Mouse (Mus musculus): ENCODE data around the gene Mrpl53.

Mrpl53 gene

DNA sequence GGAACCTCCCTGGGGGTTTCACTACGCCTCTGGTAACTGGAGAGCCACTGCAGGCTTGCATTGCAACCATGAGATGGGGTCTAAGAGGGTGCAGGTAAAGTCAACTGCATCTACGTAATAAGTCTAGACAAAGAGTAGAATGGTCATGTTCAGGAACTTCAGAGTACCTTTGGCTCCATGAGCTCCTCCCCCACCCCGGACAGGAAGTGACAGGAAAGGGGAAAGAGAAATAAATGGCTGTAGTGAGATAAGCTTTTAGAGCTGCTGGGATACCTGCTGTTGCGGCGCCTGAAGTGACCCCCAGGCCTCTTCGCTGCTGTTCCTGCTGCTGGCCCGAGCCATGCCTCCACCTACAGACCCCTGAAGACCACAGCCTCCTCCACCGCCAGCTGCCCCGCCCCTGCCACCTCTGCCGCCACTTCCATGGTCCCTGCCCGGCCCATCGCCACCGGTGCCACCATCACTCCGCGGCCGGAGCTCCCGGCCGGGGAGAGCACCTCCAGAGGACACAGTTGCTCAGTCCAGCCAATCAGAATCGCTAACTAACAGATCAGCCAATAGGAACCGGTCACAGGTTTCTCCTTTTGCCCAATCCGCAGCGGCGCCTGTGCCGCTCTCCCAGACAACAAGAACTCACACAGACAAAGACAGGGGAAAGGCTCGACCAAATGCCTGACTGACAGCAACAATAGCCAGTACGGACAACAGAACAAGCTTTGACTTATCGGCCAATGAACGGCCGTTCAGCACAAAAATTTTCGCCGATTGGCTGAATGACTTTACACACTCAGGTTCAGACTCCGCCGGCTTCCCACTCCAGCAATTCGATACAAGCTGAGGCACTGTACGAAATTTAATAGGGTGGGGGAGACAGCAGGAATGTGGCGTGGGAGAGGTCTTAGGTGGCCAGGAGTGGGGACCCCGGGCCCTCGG, 12.4 kb downstream of the Mrpl53 start, which contains the start of gene Wbp1:
Gene Wbp1, minus strand, starts transcription at position 630 of the 933 bp plus-strand sequence.
- in situ Hi-C loops (cut with MboI, MseI), result no loop called here

- in situ Hi-C loops (cut with MboI, MseI), result no loop called here
These were observed 13.2 kb downstream of the Mrpl53 start for GRCm38 (mm10) chr6:83121863-83122710.

GRCm38 (mm10) chr6:83122961-83123360, 14.1 kb downstream of the Mrpl53 start:
- in situ Hi-C loops (cut with MboI, MseI), result no loop called here

- in situ Hi-C loops (cut with MboI, MseI), result no loop called here
These were observed 16.0 kb downstream of the Mrpl53 start for GRCm38 (mm10) chr6:83124851-83125312.

DNA sequence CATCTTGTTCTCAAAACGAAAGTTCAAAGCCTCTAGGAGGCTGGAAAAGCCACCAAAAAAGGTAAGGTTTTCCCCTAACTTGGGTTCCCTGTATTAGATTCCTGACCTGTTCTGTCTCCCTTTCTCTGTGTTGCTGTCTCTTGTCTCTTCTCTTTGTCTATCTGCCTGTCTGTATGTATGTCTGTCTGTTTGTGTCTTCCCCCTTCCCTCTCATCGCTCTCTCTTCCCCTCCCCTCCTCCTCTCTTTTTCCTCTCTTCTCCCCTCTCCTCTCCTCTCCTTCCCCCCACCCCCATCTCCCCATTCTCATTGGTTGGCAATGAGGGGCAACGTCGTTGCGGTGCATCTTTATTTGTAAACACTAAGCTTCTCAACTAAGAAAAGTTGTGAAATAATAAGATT, 16.5 kb downstream of the Mrpl53 start, which contains the start of gene Ino80b:
Gene Ino80b, minus strand, starts transcription at position 101 of the 400 bp plus-strand sequence.
- in situ Hi-C loops (cut with MboI, MseI), result no loop called here

DNA sequence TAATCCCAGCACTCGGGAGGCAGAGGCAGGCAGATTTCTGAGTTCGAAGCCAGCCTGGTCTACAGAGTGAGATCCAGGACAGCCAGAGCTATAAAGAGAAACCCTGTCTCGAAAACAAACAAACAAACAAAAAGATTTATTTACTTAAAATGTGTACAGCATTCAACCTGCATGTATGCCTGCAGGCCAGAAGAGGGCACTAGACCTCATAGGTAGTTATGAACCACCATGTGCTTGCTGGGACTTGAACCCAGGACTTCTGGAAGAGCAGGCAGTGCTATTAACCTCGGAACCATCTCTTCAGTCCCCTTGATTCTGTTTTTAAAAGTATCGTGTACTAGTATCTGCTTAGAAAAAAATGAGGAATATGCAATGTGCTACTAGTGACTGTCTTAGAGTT, 18.6 kb downstream of the Mrpl53 start:
- in situ Hi-C loops (cut with MboI, MseI), result no loop called here

DNA sequence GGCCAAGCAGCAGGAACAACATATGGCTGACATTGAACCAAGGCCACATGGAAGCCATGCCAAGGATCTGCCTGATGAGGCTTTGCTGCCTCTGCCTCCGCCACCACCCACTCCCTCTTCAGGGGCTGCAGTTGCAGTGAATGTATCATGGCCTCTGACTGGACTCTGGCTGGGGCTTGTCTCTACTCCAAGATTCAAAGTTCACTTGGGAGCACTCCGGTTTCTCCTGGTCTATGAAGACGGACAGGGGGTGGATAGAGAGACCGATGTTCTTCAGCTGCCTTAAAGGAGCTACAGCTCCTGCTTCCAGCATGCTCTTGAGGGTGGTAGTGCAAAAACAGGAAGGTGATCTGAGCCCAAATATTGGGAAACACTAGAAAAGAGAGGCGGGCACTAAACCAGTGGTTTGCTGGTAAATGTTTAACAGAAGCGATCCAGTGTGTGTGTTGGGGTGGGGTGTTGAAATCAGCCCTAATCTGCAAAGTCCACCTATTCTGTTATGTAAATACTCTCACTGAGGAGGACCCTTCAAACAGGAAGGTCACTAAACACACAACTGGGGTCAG, 22.7 kb downstream of the Mrpl53 start:
- in situ Hi-C loops (cut with MboI, MseI), result no loop called here

DNA sequence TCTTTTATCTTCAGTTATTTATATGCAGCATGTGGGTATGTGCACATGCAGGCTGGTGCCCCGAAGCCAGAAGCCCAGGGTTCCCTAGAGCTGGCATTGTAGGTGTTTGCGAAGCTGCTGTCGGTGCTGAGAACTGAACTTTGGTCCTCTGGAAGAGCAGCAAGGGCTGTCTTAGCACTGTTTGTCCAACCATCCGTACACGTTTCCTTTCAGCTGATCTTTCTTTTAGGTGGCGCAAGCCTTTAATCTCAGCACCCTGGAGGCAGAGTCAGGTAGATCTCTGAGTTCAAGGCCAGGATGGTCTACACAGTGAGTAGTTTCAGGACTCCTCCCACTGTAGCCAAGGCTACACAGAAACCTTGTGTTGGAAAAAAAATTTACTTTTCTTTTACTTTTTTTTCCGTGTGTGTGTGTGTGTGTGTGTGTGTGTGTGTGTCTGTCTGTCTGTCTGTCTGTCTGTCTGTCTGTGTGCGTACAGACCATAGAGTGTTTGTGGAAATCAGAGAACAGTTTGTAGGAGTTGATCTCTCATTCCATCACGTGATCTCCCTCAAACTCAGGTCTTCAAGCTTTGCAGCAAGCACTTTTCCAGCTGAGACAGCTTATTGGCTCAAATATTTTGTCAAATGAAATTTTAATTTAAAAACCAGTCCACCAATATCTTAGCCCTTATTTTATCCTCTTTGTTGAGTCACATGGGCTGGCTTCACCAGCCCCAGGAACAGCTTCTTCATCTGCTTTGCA, 23.5 kb downstream of the Mrpl53 start:
- in situ Hi-C loops (cut with MboI, MseI), result no loop called here

DNA sequence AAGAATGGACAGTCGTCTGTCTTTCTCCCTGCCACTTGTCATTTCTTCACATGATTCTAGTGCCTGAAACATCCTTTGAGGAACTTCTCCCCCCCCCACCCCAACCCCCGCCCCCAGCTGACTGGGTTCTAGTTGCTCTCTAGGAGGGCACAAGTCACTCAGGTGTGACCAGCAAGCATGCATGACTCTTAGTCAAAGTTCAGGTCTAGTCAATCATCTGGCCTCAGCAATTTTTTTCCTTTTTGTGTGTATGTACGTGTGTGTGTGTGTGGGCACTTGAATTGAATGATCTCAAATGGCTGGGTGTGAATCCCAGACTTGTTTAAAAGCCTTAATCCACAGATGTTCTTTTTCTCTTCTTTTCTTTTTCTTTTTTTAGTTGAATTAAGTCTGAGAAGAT, 25.4 kb downstream of the Mrpl53 start:
- in situ Hi-C loops (cut with MboI, MseI), result no loop called here

DNA sequence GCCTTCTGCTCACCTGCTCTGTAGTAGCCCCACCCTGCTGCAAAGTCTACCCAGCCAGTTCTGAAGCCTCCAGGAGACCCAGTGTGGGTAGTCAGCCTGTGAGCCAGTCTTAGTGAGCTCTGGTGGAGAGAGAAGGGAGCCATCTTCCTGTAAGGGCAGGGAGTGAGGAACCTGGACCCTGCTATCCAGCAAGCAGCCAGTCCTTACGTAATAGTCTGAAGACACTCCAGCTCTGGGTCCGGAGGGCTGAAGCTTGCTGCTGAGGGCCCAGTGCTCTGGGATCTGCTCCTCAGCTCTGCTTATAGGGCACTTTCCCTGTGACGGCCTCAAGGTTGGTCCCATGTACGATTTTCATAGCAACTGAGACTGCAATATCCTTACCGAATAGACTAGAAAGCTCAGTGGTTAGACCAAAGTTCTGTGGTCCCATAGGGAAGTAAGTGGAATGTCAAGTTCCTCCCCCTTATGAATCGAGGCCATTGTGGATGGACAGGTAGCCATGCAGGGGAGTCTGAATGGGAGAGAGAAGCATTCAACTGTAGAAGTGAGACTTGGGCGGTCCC, 26.2 kb downstream of the Mrpl53 start, which contains the start of gene Rtkn:
Gene Rtkn, plus strand, starts transcription at position 513 of the 563 bp plus-strand sequence.
- in situ Hi-C loops (cut with MboI, MseI), result no loop called here

DNA sequence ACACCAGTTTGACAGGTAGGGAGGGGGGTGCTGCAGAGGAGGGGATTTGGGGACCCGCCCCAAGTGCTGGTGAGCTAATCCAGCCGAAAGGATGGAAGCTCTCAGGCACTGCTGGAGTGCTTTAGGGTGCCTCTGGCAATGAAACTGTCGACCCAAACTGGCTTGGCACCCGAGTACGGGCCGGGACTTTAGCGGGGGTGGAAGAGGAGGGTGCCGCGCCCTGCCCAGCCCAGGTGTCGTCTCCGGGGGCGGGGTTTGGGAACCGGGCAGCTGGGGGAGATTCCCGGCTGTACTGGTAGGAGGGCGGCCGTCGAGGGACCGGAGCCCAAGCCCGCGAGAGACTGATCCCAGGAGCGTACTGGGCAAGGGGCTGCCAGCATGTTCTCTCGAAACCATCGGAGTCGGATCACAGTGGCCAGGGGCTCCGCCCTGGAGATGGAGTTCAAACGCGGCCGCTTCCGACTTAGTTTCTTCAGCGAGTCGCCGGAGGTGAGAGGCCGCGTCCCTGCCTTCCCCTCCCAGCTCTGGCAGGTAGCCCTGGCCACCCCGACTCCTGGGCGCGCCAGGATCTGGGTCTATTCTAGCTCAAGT, 26.8 kb downstream of the Mrpl53 start:
- in situ Hi-C loops (cut with MboI, MseI), result no loop called here

GRCm38 (mm10) chr6:83136291-83136880, 27.5 kb downstream of the Mrpl53 start:
- in situ Hi-C loops (cut with MboI, MseI), result no loop called here

GRCm38 (mm10) chr6:83136881-83137575, 28.2 kb downstream of the Mrpl53 start:
- in situ Hi-C loops (cut with MboI, MseI), result no loop called here

- in situ Hi-C loops (cut with MboI, MseI), result no loop called here
These were observed 28.7 kb downstream of the Mrpl53 start for GRCm38 (mm10) chr6:83137576-83137950.

DNA sequence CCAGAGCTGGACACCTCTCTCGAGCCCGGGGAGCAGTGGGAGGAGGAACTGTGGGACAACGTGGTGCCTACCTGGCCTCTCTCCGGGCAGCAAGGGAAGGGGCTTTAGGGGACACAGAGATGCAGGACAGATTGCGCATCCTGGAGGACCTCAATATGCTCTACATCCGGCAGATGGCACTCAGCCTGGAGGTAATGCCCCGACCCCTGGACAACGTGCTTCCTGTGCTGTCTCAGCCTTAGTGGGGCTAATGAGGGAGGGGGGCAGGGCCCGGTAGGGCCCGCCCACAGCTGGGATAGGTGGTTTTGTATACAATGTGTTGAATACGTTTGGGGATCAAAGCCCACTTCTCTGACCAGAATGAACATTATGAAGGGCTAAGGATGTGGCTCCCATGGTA, 29.2 kb downstream of the Mrpl53 start:
- in situ Hi-C loops (cut with MboI, MseI), result no loop called here

DNA sequence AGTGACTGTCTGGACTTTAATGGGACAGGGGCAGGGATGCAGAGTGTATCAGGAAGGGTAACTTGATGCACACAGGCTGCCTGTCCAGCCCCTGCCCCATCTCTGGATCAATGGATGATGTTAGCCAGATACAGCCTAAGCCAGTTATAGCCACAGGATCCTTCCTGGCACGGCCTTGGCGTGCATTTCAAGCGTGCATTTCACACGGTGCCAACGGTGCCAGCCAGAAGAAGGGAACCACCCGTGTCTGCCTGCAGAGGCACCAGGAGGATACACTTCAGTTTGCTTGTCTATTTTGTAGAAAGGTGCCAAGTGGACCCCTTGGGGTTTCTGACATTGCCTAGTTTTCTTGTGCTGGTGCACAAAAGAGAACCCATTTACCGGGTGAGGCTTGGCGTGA, 31.2 kb downstream of the Mrpl53 start:
- in situ Hi-C loops (cut with MboI, MseI), result no loop called here

DNA sequence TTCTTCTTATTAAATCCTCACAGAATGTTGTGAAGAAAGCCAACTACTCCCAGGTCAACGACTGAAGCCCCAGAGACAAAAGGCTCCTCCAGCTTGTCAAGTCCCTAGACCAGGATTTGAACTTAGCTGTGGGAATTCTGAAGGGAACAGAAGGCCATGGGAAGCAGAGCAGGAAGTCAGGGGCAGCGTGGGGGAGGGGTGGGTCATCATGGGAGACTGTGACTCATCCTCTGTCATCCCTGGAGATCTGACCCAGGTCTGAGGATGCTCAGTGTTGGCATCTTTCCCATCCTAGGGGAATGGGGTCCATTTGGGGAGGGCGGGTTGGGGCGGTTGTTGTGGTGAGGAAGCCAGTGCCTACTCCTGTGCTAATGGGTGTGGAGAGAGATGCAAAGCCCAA, 32.8 kb downstream of the Mrpl53 start:
- in situ Hi-C loops (cut with MboI, MseI), result no loop called here

GRCm38 (mm10) chr6:83142211-83142731, 33.4 kb downstream of the Mrpl53 start:
- in situ Hi-C loops (cut with MboI, MseI), result no loop called here

DNA sequence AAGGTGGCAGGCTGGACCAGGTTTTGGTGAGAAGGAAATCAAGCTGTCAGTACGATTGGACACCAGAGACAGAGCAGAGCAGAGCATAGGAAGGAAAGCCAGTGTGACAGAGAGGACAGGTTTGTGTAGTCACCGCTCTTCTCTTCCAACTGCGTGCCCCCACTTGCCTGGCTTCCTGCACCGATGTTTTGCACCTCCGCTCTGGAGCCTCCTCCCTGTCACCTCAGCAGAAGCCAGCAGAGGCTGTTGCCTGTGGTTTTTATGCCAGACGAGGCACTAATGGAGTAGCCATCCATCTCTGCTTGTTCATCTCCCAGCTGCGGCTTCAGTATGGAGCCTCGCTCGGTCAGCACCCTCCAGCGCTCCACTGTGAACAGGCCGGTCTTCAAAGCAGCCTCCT, 34.0 kb downstream of the Mrpl53 start:
- in situ Hi-C loops (cut with MboI, MseI), result no loop called here

All from T-helper 1 cell (primary cell).